Mouse (Mus musculus): ENCODE results near the gene Mta2.

DNA sequence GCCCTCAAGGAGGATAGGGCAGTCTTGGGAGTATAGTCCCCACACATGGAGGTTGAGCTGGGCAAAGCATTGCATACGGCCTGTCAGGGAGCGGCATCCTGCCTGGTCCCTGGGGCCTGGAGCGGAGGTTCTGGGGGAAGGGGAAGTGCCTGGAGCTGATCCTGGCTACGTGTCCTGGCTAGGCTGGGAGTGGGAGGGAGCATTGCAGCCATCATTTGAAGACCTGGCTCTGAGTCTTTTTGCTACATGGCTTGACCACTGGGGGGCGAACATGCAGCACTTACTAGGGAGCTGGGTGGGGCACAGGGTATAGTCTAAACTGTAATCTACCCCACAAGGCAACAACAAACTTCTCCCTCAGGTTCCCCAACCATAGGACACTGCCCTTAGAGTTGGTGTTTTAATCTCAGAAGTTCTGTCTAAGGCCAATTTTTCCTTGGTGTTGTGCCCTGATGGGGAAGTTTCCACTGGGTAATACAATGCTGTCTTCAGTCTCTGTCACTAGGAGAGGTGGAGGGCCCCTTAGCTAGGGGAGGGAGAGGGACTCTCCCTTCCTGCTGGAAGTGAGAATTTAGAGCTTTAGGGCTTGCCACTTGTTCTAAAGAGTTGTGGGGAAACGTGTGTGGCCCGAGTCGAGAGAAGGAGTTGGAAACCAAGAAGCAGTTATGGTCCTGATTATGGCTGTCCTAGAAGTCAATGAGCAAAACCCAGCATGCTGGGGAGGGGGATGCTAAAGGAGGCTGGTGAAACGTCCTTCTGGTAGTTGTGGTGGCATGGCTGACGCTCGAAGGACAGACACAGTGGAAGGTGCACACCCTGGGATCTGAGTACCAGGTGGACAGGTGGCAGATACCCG, 51.3 kb downstream of the Mta2 start:
- TF ChIP-seq CTCF (IDR thresholded peaks at IDR 0.05; ENCODE audit: borderline replicate concordance, insufficient read depth, low read length) (peak; percentile 41; the same call in 1 of the 2 replicates), POLR2A (IDR thresholded peaks at IDR 0.05; ENCODE audit: low read depth, low read length) (peak; percentile 71)
